Mouse (Mus musculus) cerebellum, adult 9-10 months (tissue): ENCODE data around the gene Inpp4b.

Experiments
- DNase-seq: peaks from one replicate; pipeline ENCODE4 v3.0.0; 2022

The Inpp4b gene

DNA sequence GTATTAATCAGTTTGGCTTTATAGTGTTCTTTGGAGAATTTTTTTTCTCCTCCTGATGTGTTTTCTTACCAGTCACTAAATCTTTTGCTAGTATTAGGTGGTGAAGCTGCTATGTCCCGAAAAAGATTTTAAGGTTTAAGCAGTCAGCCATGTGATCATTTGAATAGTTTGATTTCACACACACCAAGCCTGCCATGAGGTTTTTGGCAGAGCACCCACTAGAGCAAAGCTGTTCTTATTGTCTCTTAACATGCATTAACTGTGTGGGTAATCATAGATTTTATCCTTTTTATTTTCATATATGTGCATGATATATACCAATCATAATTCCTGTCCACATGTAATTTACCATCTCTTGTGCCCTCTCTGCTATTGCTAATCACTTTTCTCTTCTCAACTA lies 240.6 kb downstream of the Inpp4b start:
- DNase-seq: no peak

DNA sequence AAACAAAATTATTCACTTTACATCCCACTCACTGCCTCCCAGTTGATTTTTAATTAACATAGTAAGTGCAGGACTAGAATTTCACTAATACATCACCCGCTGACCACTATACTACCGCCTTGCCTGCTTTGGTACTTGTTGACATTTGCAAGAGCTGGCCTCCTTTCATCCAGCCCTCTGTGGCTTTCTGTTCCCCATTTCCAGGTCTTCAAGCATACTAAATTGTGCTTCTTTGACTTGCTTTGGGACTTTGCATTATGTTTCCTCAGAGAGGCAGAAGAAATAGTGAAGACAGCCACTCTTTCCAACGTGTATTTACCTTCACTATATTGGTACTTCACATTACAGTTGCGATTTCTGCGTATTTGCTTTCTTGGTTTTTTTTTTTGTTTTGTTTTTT lies 244.4 kb downstream of the Inpp4b start:
- DNase-seq: no peak

- no peak for DNase-seq
These were observed 251.9 kb downstream of the Inpp4b start for GRCm38 (mm10) chr8:81594134-81594714.

- DNase-seq: peak; percentile 40
These were observed 256.9 kb downstream of the Inpp4b start for GRCm38 (mm10) chr8:81599209-81599608.

GRCm38 (mm10) chr8:81601136-81601535 lies 258.8 kb downstream of the Inpp4b start:
- DNase-seq: no peak

- no peak for DNase-seq
These were observed 265.7 kb downstream of the Inpp4b start for GRCm38 (mm10) chr8:81608082-81608481.

- DNase-seq: no peak
These were observed 266.7 kb downstream of the Inpp4b start for GRCm38 (mm10) chr8:81609064-81609463.

DNA sequence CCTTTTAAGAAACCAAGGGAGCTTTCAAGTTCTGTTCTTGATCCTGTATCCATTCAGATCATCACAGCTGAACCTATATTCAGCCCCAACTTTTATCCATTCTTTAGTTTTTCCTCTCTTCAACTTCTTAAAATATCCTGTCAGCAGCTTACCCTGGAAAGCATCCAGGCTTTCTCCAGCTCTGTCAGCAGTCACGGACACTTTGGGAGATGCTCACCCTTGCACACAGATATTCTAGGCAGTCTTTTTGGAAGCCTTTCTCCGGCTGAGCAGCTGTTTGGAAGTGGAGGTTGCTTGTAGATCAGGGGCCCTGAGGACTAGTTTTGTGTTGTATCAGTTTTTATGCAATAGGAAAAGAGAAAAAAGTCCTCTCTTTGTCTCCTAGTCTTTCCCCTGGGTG lies 270.3 kb downstream of the Inpp4b start:
- DNase-seq: peak; percentile 52

DNA sequence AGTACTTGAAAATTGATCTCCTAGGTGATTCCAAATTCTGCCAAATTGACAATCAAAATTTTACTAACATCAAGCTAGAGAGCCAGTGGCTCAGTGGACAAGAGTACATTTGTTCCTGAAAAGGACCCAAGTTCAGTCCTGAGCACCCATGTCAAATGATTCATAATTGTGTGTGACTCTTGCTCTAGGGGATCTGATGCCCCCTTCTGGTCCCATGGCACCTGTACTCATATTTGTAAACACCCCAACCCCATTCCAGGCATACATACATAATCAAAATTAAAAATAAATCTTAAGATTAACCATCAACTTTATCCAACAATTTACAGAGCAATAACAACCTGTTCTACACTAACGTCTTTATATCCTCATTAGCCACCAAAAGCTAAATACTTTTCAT lies 271.8 kb downstream of the Inpp4b start:
- no peak for DNase-seq

DNA sequence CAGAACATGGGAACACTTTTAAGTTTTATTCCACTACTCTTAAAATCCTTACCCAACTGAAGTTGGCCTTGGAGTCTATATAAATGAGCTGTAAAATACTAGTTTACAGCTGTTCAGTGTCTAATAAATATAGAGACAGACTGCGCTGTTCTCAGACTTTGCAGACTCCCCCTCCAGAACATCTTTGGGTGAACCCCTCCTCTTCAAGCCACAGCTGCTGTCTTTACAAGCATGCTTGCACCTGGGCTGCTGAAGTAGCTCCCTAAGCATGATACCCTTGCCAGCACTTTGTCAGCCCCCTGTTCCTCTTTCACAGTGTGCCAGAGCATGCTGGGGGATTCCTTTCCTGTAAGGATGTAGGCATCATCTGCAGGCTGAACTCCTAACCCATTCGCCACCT lies 272.2 kb downstream of the Inpp4b start:
- DNase-seq: no peak

GRCm38 (mm10) chr8:81615552-81615951 lies 273.2 kb downstream of the Inpp4b start:
- no peak for DNase-seq

DNA sequence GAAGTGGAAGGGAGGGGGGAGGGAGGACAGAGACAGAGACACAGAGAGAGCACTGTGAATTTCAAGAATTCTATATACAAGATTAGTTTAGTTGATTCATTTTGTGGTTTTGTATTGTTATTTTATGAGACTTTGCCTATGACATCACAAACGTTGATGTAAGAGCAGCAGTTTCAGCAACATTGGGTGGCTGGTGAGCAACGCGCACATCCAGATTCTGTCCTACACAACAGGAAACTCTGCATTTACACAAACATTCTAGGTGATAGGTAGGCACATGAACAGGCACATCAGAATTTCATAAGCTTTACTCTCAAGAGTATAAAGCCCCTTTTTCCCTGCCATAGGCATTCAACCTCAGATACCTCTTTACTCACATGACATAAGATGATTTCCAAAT lies 276.6 kb downstream of the Inpp4b start:
- DNase-seq: no peak

DNA sequence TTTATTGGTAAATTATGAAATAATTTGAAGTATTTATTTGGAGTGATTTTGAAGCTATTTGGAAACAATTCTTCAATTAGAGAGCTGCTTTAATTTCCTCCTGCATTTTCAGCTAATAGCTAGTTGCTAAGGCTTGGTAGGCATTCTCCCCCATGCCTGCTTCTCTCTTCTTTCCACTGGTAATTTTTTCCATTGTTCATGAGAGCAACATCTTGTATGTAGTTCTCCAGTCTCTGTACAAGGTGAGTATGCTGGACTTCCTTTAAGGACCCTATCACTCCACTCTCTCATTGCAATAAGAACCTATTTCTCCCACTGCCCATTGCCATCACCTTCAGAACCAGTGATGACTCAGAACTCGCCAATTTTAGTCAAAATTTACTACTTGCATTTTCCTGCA lies 292.7 kb downstream of the Inpp4b start:
- no peak for DNase-seq

DNA sequence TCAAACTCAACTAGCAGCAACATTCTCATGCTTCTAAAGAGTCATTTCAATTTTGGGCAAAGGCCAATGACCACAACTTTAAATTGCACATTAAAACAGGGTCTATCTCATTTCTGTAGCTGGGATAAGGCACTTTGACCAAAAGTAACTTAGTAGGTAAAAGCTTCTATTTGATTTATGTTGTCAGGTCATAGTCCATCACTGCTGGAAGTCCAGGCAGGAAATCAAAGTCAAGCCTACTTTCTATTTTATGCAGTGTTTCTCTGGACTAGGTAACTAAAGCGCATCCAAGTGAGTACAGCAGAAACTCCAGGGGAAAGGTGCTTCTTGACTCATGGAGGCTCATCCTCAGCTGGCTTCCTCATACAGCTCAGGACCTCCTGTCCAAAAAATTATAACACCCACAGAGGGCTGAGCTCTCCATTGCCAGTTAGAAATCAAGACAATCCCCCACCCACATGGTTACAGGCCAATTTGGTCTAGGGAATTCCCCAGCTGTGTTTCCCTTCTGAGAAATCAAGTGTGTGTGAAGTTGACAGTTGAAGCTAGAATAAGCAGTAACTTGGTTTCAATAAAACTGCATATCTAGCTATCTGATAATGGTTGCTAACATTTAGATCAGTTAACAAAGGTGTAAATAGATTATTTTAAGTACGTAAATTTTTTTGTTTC lies 293.7 kb downstream of the Inpp4b start:
- DNase-seq: no peak

- no peak for DNase-seq
These were observed 296.1 kb downstream of the Inpp4b start for GRCm38 (mm10) chr8:81638478-81638877.

GRCm38 (mm10) chr8:81639820-81640219 lies 297.5 kb downstream of the Inpp4b start:
- no peak for DNase-seq

GRCm38 (mm10) chr8:81643030-81643429 lies 300.7 kb downstream of the Inpp4b start:
- DNase-seq: no peak

DNA sequence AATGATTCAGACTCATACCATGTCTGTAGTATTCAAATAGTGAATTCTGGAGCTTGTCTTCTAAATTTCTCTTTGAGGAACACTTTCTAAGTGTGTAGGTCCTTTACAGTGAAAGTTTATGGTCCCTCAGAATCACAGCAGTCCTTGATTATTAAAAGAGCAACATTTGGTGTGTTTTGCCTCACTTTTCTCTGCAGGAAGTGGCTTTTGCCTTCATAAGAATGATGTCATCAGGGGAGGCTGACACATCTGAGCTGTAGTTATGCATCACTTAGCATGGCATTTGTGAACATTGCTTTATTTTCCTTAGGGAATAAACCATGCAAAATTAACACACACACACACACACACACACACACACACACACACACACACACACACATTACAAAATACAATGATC lies 349.8 kb downstream of the Inpp4b start:
- DNase-seq: no peak

DNA sequence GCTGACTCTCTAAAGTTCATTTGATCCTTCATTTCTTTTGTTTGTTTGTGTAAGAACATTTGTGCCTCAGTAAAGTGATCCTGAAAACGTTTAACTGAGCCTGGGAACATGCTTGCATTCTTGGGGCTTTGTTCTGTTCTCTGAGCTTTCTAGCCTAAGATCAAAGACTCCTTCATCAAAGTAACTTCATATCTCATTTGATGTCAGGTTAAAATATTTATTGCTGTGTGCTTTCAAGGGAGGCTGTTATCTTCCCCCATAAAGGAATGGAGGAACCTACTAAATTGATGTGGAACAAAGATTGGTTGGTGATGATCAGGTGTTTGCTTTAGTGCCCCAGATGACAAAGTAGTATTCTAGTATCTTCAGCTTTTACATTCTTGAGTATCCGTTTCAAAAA lies 352.5 kb downstream of the Inpp4b start:
- DNase-seq: no peak

DNA sequence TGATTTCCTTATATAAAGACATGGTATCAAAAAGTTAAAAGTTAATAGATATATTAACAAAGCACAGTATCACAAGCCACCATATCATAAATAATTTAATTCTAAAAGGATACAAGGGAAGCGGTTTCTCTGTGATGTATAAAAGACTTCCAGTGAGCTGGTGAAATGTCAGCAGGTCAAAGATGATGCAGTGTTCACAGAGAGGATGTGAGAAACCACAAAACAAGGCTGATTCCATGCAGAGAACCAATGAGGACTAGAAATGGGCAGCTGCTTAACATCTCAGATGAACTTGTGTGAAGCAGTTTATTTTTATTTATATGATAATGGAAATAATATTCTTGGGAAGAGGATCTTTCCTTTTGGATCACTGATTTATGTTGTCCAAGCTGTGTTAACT lies 359.7 kb downstream of the Inpp4b start:
- no peak for DNase-seq

DNA sequence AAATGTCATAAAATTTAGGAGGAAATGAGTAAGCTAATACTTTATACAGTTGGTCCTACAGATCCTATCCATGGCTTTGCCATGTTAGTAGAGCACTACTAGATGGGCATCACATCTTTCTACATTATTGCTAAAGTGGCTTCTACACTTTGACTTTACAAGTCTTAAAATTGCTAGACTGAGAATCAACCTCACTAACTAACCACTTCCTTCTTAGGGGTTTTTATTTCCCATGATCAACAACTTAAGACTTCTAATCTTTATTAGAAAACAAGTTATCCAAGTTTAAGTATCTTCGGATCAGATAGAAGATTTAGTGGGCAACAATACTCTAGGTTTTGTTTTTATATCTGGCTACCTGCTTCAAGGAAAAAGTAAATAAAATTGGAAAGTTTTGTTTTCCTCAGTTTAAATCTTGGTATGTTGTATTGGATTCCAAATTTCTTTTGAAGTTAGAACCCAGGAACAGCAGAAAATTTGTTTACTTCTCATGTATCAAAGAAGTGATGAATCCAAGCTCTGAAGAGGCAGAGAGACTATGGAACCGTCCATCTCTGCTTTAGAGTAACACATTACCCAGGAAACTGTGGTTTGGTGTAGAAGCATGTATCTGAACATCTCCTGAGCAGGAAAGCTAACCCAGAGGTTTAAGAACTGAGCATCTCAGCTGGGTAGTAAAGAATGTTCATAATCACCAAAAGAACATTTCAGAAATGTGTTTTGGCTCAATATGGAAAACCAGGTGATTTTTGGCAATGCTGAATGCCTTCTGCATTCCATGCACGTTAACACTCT lies 361.4 kb downstream of the Inpp4b start:
- DNase-seq: no peak

DNA sequence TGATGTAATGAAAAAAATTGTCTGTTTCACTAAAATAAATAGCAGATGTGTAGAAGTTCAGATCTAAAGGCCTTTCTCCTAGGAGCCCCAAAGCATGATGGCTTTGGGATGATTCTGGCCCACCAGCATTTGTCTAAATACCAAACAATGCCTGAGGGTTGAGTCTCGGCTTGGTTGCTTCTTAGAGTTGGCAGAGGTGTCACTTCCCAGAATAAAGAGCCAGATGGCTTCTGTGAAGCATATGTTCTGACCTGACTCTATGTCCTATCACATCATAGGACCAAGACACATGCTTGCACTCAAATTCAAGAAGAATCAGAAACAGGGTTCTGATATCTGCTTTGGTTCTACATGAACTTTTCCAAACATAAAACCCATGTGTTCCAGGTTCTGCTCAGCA lies 365.1 kb downstream of the Inpp4b start:
- DNase-seq: peak; percentile 83

DNA sequence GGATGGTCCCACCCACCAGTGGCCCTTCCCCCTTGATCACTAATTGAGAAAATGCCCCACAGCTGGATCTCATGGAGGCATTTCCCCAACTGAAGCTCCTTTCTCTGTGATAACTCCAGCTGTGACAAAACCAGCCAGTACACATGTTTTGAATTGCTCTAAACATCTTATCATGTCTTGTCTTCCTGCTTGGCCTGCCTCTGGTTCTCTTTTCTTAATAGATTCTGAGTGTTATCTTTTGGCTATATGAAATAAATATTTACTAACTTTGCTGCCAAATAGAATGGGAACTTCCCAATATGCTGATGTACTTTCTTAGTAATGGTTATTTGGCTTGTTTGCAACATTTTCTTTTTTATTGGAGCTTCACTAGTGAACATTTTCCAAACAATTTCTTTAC lies 389.0 kb downstream of the Inpp4b start:
- DNase-seq: no peak

DNA sequence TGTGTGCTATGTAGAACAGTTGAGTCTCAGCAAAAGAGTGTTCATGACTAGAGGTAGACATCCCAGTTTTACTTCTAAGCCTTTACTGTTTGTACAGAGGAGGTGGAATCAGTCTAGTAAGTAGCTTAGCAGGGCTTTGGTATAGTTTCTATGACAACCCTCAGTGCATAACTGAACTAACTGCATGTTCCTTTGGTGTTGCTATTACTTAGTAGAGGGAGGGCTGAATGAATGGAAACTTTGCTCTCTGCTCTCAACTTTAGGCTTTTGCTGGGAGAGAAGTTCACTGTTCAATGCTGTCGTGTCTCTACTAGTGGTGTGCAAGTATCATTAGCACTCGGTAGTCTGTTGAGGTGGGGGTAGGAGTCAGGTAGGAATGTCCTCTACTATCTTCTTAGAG lies 393.3 kb downstream of the Inpp4b start:
- no peak for DNase-seq
